8 mouse cellular contexts compared by ENCODE assay signal in the genomic region with DNA sequence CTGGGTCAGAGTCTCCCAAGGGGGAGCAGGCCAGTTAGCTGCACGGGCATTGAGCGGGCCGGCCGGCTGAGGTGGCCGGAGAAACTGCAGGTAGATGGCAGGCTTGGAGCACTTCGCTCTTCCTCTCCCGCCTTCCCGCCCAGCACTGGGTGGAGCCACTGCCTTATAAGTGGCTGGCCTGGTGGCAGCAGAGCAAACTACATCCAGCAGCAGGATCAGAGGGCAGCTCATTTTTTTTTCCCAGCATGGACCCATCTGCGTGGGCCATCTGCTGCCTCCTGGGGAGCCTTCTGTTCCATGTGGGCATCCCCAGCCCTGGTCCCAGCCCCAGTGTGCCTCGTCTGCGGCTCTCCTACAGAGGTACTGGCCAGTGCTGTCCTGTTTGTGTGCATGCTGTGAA. TPM values are rescaled to one million over a fixed set of nuclear protein-coding genes. Genes with fewer than 3 reads are reported as not detected.
DNase-seq lines count a peak whose midpoint lies in the region; TF ChIP-seq lines count a peak whose summit lies in the region.

Gene Sema3g (plus strand): TSS at position 195 of the 400 bp plus-strand sequence.

- H3K27ac ChIP-seq in heart, embryonic 10.5 days, result peak within 1 kb of the TSS; percentile 82
- no peak within 1 kb of the TSS for H3K27ac ChIP-seq in small intestine, adult 2 months (ENCODE audit: insufficient read depth, low read depth, low read length)

- peaks cover 64% of the 10 kb centered on the region for H3K4me1 ChIP-seq in heart, embryonic 10.5 days
- H3K4me1 ChIP-seq in small intestine, adult 2 months (ENCODE audit: control insufficient read depth, insufficient read depth, insufficient read length, low read length), result peaks cover 5% of the 10 kb centered on the region

- TF ChIP-seq CTCF in small intestine, adult 2 months (IDR thresholded peaks at IDR 0.05; ENCODE audit: extremely low read depth, insufficient read length, insufficient replicate concordance, low read depth, low read length), result peak; percentile 38; the same call in 1 of the 2 replicates

- H3K36me3 ChIP-seq in heart, embryonic 10.5 days, result peaks cover 2% of the 10 kb centered on the region
- H3K36me3 ChIP-seq in small intestine, adult 2 months (ENCODE audit: control insufficient read depth, insufficient read depth, low read length), result no peaks in the 10 kb centered on the region

- DNase-seq in urinary bladder, postnatal 25 days (ENCODE audit: low spot score), result peak; percentile 50
- DNase-seq in urinary bladder, adult 2 months (ENCODE audit: low spot score), result no peak
- DNase-seq in cerebellum, postnatal 36 days, result peak; percentile 74 to 78
- peak; percentile 91 for DNase-seq in heart, embryonic 10.5 days (ENCODE audit: low spot score)
- DNase-seq in kidney, adult 9 months, result peak; percentile 85
- peak; percentile 82 for DNase-seq in lung, postnatal 14 days
- DNase-seq in frontal cortex, postnatal 10 days (ENCODE audit: low spot score in 2 of 2), result no peak

- TF ChIP-seq POLR2A in small intestine, adult 2 months (IDR thresholded peaks at IDR 0.05; ENCODE audit: low read depth, low read length), result no peak

- 0 out of 2 replicates have a peak, but pooled peaks cover 10% of the 10 kb centered on the region for H3K27me3 ChIP-seq in heart, embryonic 10.5 days (ENCODE audit: insufficient read depth, poor library complexity, severe bottlenecking)
- H3K27me3 ChIP-seq in small intestine, adult 2 months (ENCODE audit: control insufficient read depth, insufficient read depth, low read length), result no peaks in the 10 kb centered on the region

- H3K4me3 ChIP-seq in heart, embryonic 10.5 days, result peak within 1 kb of the TSS; percentile 41
- peak within 1 kb of the TSS; percentile 17 for H3K4me3 ChIP-seq in small intestine, adult 2 months (ENCODE audit: low read depth, low read length)

- no peaks in the 10 kb centered on the region for H3K9me3 ChIP-seq in heart, embryonic 10.5 days

- WGBS in heart, embryonic 10.5 days, result 9% methylated on average over 11 of the region's 11 CpGs
- WGBS in small intestine, adult 2 months, result 12% methylated on average over 11 of the region's 11 CpGs

RNA-seq across cellular contexts. Expression of gene Sema3g, which starts in this region (rescaled TPM):
- 3.6 and 5.9 TPM in 2 replicates for polyA plus RNA-seq in urinary bladder, adult 2 months (2012; rRNA removed)
- 0.47 and 0.54 TPM in 2 replicates for polyA plus RNA-seq in heart, embryonic 10.5 days (2016; fragmentation: Nextera tagmentation; extraction: Ambion mirVana)
- polyA plus RNA-seq in small intestine, adult 2 months (2012; rRNA removed), result 1.5 and 2.1 TPM in 2 replicates

Comparison
In these comparisons a context has a peak if more than half of its experiments do, and no peak if none do; other contexts are left out.
1. DNase-seq: peak in urinary bladder, postnatal 25 days (single experiment), cerebellum, postnatal 36 days (2 of 2), kidney, adult 9 months (single experiment) and lung, postnatal 14 days (single experiment); none in urinary bladder, adult 2 months (single experiment) and frontal cortex, postnatal 10 days (0 of 2).
2. Peak in DNase-seq, H3K4me3 ChIP-seq and H3K27ac ChIP-seq in heart, embryonic 10.5 days; RNA of the gene not detected or under 1 TPM.